Mouse (Mus musculus) liver, embryonic 13.5 days (tissue): ENCODE measurements around the gene Arhgef11. TPM values are rescaled to one million over a fixed set of nuclear protein-coding genes. Genes with fewer than 3 reads are reported as not detected.

Experiments used
- ATAC-seq: fragments of 200-750 bp; cut with Nextera tagmentation; 2 replicates; pipeline ENCODE4 v1.8.0; 2017; ENCODE audit warnings: low read depth, mild to moderate bottlenecking, moderate number of reproducible peaks, moderate library complexity
- DNase-seq: peaks from one replicate; pipeline ENCODE4 v3.0.0; 2022
- H3K27ac ChIP-seq: fragments of 300-500 bp; sonication (generic); 2 replicates; pipeline ENCODE4 v1.5.1; 2015; ENCODE audit warnings: moderate library complexity, mild to moderate bottlenecking, inconsistent platforms
- H3K27me3 ChIP-seq: fragments of 300-500 bp; sonication (generic); 2 replicates; pipeline ENCODE4 v1.6.1; 2015; ENCODE audit warnings: mild to moderate bottlenecking, inconsistent platforms
- H3K36me3 ChIP-seq: fragments of 300-500 bp; sonication (generic); 2 replicates; pipeline ENCODE4 v1.6.1; 2015; ENCODE audit warnings: mild to moderate bottlenecking, inconsistent platforms
- H3K4me1 ChIP-seq: fragments of 300-500 bp; sonication (generic); replicated peaks from 2 replicates; pipeline ENCODE4 v1.6.1; 2015; ENCODE audit warnings: inconsistent platforms
- H3K4me2 ChIP-seq: fragments of 300-500 bp; sonication (generic); 2 replicates; pipeline ENCODE4 v1.6.1; 2015; ENCODE audit warnings: inconsistent platforms, mild to moderate bottlenecking, moderate library complexity
- H3K4me3 ChIP-seq: fragments of 300-500 bp; sonication (generic); replicated peaks from 2 replicates; pipeline ENCODE4 v1.5.1; 2015; ENCODE audit warnings: mild to moderate bottlenecking, inconsistent platforms
- H3K9ac ChIP-seq: fragments of 300-500 bp; sonication (generic); 2 replicates; pipeline ENCODE4 v1.6.1; 2015; ENCODE audit warnings: mild to moderate bottlenecking, inconsistent platforms
- H3K9me3 ChIP-seq: fragments of 300-500 bp; sonication (generic); replicated peaks from 2 replicates; pipeline ENCODE4 v1.6.1; 2016; ENCODE audit warnings: inconsistent platforms
- WGBS: fragments of 180-500 bp; shearing (Covaris S2); methylation state at CpG from one replicate; pipeline ENCODE4 v1.1.7; 2015; ENCODE audit not compliant: insufficient replicate concordance; 5-methylcytosine and 5-hydroxymethylcytosine counted together
- polyA plus RNA-seq: library from polyadenylated mRNA; unstranded; fragments of >200 nt; fragmentation: Nextera tagmentation; extraction: Ambion mirVana; gene quantifications from 2 replicates; pipeline ENCODE4 v1.2.1, GENCODE M21; 2015

The Arhgef11 gene
- polyA plus RNA-seq, 1 experiment from 2014 or later: 2.3 TPM

DNA sequence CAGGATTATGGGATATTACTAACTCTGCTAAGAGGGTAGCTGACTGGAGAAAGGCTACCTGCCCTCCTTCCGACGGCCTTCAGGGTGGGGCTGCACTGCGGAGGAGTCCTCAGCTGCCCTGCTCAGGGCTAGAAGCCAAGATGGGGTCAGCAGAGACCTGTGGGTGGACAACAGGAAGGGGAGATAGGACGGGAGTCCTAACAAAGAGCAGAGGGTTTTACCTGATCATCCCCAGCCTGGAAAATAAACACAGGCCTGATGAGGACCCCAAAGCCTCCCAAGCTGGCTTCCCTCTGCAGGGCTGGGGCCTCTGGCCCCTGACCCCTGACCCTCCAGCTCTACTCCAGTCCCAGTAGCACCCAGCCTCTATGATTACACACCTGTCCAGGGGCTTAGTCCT lies 145.8 kb downstream of the Arhgef11 start:
- DNase-seq (no peak), ATAC-seq (no peak)
- no peak overlapping the region for H3K4me3 ChIP-seq
- peak overlapping the region; percentile 81; the same call in 1 of the 2 replicates for H3K27ac ChIP-seq
- no peak overlapping the region for H3K9ac ChIP-seq
- H3K4me2 ChIP-seq: no peak overlapping the region
- H3K9me3 ChIP-seq: no peaks in the 10 kb centered on the region
- H3K27me3 ChIP-seq: peaks cover 7% of the 10 kb centered on the region; the same call in 1 of the 2 replicates
- H3K36me3 ChIP-seq: no peaks in the 10 kb centered on the region
- WGBS: 59% methylated on average over 4 of the region's 4 CpGs
- peaks cover 51% of the 10 kb centered on the region for H3K4me1 ChIP-seq

DNA sequence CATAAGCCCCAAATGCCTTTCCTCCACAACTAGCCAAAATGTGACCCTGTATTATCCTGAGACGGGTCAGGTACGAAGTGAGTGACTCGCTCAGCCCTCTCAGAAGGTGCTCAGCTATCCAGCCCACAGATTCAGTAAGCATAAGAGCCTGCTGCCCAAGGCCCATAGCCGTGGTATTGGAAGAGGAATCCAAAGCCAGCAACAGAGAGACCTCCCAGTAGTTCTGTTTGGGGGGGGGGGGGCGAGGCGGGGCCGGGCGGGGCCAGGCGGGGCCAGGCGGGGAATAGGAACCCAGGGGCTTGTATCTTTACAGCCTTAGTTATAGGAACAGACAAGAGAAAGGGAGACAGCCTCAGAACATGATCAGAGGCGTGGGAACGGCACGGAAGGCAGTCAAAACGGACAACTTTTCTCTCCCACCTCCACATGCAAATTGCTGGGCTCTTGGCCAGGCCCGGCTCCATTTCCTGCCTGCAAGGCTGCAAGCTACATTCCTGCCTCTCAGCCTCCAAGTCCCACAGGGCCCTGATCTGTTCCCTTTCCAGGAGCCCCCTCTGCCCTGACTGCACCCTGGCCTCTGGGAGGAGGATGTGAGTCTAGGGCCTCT lies 146.4 kb downstream of the Arhgef11 start:
- H3K27me3 ChIP-seq: peaks cover 12% of the 10 kb centered on the region
- H3K9ac ChIP-seq: no peak overlapping the region
- WGBS: 18% methylated on average over 15 of the region's 15 CpGs
- no peaks in the 10 kb centered on the region for H3K36me3 ChIP-seq
- H3K4me3 ChIP-seq: no peak overlapping the region
- no peak for ATAC-seq
- no peaks in the 10 kb centered on the region for H3K9me3 ChIP-seq
- H3K4me2 ChIP-seq: peak overlapping the region; percentile 63; the same call in 1 of the 2 replicates
- H3K27ac ChIP-seq: peak overlapping the region; percentile 81
- DNase-seq: no peak
- H3K4me1 ChIP-seq: peaks cover 54% of the 10 kb centered on the region

DNA sequence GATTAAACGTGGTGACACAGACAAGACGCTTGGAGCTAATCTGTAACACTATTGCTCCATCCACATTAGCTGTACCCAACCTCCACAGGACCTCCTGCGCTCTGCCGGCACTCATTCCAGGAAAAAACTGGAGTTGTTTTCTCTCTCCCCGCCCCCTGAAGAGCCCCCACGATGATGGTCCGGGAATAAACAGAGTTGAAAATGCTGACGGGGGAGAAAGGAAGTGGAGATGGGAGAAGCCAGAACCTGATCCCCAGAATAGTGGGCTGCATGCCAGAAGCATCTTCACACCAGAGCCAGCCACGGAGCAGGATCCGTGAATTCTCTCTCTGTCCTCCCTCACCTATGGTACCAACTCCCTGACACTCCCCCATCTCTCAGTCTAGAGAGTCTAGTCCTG lies 147.1 kb downstream of the Arhgef11 start:
- DNase-seq: no peak
- Histone ChIP-seq H3K4me3 (0 out of 2 replicates have a peak overlapping the region, but pooled peaks have one; percentile 3), H3K9me3 (no peaks in the 10 kb centered on the region), H3K4me2 (peak overlapping the region; percentile 63), H3K27me3 (peaks cover 18% of the 10 kb centered on the region), H3K27ac (peak overlapping the region; percentile 81), H3K9ac (no peak overlapping the region), H3K4me1 (peaks cover 53% of the 10 kb centered on the region), H3K36me3 (no peaks in the 10 kb centered on the region)
- ATAC-seq: no peak
- WGBS: 15% methylated on average over 10 of the region's 10 CpGs

DNA sequence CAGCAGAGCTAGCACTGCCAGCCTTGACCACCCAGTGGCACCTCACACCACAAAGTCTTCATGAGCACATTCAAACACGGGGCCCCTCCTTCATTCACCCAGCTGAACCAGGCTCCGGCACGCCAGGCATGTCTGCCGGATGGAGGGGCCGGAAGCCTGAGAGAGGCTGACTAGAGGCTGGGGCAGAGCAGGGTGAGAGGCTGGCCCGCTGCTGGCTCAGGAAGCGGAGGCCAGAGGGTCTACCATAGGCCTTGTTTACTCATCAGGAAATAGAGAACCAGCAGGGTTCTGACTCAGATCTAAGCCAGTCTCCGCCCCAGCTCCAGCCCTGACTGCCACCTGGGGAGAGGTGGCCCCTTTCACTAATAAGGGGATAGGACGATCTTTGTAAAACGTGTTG lies 147.7 kb downstream of the Arhgef11 start:
- H3K27me3 ChIP-seq: peaks cover 22% of the 10 kb centered on the region
- WGBS: 10% methylated on average over 10 of the region's 10 CpGs
- no peaks in the 10 kb centered on the region for H3K9me3 ChIP-seq
- 0 out of 2 replicates have a peak overlapping the region, but pooled peaks have one; percentile 3 for H3K4me3 ChIP-seq
- H3K9ac ChIP-seq: no peak overlapping the region
- DNase-seq: peak; percentile 24
- ATAC-seq: peak; percentile 58
- peak overlapping the region; percentile 63 for H3K4me2 ChIP-seq
- H3K4me1 ChIP-seq: peaks cover 53% of the 10 kb centered on the region
- no peaks in the 10 kb centered on the region for H3K36me3 ChIP-seq
- peak overlapping the region; percentile 81 for H3K27ac ChIP-seq

DNA sequence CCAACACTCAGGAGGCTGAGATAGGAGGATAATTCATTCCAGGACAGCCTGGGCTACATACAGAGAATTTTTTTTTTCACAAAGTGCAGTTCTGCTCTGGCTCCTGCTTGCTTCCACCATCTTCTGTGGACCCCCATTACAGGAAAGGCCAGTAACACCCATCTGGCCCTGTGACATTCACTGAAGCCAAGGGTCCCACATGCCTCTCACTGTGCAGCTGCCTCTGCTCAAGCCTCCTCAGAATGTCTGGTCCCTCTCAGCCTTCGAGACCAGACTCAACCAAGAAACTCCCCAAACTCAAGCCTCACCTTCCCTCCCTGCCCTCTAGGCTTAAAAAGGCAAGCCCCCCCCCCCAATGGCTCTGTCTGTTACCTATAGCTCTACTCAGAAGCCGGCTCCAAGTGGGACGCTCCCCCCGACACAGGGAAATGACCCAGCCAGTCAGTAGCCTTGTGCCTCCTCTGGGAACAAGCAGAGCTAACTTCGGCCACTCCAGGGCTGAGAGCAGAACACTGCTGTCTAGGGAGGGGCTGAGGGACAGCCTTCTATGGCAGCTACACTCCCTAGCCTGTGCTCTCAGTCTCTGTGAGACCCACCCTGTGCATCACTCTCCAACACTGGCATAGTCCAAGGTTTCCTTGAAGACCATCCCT lies 148.4 kb downstream of the Arhgef11 start:
- Histone ChIP-seq H3K4me2 (peak overlapping the region; percentile 63), H3K4me1 (peaks cover 56% of the 10 kb centered on the region), H3K9me3 (no peaks in the 10 kb centered on the region), H3K27ac (peak overlapping the region; percentile 81), H3K36me3 (no peaks in the 10 kb centered on the region), H3K9ac (no peak overlapping the region), H3K27me3 (peaks cover 22% of the 10 kb centered on the region), H3K4me3 (no peak overlapping the region)
- no peak for ATAC-seq
- 46% methylated on average over 5 of the region's 5 CpGs for WGBS
- DNase-seq: no peak

DNA sequence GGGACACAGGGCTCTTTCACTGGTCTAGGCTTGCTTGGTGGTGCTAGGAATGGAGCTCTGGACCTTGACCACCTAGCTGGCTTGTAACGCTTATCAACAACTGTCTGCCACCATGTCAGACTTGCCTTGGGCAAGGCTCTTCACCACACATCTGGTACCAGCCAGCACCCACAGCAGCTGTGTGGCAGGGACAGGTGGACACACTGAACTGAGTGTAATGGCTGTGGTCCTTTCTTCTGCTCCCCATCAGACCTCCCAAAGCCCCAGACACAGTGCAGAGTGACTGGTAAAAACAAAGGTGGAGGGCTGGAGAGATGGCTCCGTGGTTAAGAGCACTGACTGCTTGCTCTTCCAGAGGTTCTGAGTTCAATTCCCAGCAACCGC lies 148.9 kb downstream of the Arhgef11 start:
- Histone ChIP-seq H3K9me3 (no peaks in the 10 kb centered on the region), H3K4me3 (no peak overlapping the region), H3K9ac (no peak overlapping the region), H3K36me3 (no peaks in the 10 kb centered on the region), H3K27ac (peak overlapping the region; percentile 81), H3K27me3 (peaks cover 22% of the 10 kb centered on the region), H3K4me1 (peaks cover 56% of the 10 kb centered on the region), H3K4me2 (peak overlapping the region; percentile 63)
- 56% methylated on average over 3 of the region's 3 CpGs for WGBS
- no peak for DNase-seq
- ATAC-seq: no peak

DNA sequence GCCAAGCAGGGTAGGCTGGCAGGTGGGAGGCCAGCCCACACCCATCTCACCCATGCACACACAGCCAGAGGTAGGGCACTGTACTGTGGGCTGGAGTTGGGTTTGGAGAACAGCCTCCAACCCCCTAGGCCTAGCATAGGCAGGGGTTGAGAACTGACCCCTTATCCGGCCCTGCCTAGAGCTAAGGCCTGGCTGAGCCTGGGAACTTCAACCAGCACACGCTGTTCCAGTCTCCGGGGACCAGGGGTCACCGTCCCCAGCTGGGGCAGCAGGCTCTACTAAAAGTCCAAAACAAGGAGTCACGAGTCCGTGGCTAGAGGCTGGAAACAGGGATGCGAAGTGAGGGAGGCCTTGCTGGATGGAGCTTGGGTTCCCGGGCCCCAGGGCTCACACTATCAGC lies 150.4 kb downstream of the Arhgef11 start:
- Histone ChIP-seq H3K9me3 (no peaks in the 10 kb centered on the region), H3K27ac (peak overlapping the region; percentile 58), H3K4me2 (peak overlapping the region; percentile 63), H3K4me1 (peaks cover 45% of the 10 kb centered on the region), H3K27me3 (peaks cover 26% of the 10 kb centered on the region), H3K4me3 (peak overlapping the region; percentile 51), H3K36me3 (no peaks in the 10 kb centered on the region), H3K9ac (peak overlapping the region; percentile 50)
- no peak for ATAC-seq
- no peak for DNase-seq
- WGBS: 50% methylated on average over 8 of the region's 8 CpGs

DNA sequence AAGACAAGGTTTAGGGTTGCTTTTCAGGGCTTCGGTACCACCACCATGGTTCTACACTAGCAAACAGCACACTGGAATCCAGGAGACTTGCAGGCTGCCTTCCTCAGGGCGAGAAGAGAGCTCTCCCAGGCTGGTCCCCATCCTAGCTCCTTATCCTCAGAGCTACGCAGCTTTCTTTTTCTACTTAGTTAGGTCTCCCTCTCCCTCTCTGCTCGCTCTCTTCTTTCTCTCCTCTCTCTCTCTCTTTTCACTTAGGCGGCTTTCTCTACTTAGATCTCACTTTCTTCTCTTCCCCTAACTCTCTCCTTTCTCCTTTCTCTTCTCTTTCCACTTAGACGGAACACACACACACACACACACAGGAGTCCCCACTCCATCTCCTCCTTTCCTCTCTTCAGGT lies 151.1 kb downstream of the Arhgef11 start:
- ATAC-seq (no peak), DNase-seq (no peak)
- Histone ChIP-seq H3K27me3 (peaks cover 26% of the 10 kb centered on the region), H3K9ac (peak overlapping the region; percentile 50), H3K4me1 (peaks cover 41% of the 10 kb centered on the region), H3K9me3 (no peaks in the 10 kb centered on the region), H3K27ac (peak overlapping the region; percentile 58), H3K4me2 (peak overlapping the region; percentile 63), H3K36me3 (no peaks in the 10 kb centered on the region), H3K4me3 (peak overlapping the region; percentile 51)
- WGBS: 23% methylated on average over 6 of the region's 6 CpGs

DNA sequence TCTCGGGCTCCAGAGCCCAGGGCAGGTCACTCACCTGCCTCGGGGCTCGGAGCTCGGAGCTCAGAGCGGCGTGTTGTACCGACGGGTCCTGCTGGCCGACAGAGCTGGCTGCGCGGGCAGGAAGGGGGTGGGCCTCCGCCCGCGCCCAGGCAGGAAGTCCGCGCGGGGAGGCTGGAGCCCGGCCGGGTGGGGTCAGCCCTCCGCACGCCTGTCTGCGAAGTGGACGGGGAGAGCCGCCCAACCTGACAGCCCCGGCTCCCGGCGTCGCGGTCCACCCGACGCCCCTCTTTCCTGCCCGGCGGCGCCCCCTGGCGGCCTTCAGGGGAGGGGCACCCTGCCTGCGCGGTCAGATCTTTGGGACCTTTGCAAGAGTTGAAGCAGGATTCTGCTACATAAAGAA lies 151.5 kb downstream of the Arhgef11 start:
- peak overlapping the region; percentile 63 for H3K4me2 ChIP-seq
- H3K9me3 ChIP-seq: no peaks in the 10 kb centered on the region
- H3K27ac ChIP-seq: peak overlapping the region; percentile 58
- H3K36me3 ChIP-seq: no peaks in the 10 kb centered on the region
- peaks cover 26% of the 10 kb centered on the region for H3K27me3 ChIP-seq
- peak; percentile 49 for ATAC-seq
- under 1% methylated on average over 36 of the region's 37 CpGs for WGBS
- peak; percentile 53 for DNase-seq
- H3K4me1 ChIP-seq: peaks cover 37% of the 10 kb centered on the region
- H3K9ac ChIP-seq: peak overlapping the region; percentile 50
- peak overlapping the region; percentile 51 for H3K4me3 ChIP-seq

DNA sequence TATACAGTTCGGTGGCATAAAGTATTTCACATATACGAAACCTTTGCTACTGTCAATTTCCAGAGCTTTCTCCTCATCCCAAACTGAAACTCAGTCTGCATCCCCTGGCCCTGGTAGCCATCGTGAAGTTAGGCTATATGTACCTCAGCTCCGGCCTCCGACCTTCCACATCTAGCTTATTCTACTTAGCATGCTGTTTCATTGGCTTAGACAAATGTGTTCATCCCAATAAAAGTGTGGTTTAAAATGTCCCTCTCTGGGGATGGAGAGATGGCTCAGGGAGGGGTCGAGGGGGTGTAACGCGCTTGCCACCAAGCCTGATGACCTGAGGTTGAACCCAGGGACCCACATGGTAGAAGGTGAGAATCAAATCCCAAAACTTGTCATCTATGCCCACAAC lies 152.1 kb downstream of the Arhgef11 start:
- Histone ChIP-seq H3K9me3 (no peaks in the 10 kb centered on the region), H3K4me2 (no peak overlapping the region), H3K4me3 (no peak overlapping the region), H3K27me3 (peaks cover 26% of the 10 kb centered on the region), H3K4me1 (peaks cover 30% of the 10 kb centered on the region), H3K9ac (no peak overlapping the region), H3K36me3 (no peaks in the 10 kb centered on the region), H3K27ac (no peak overlapping the region)
- no peak for ATAC-seq
- 64% methylated on average over 8 of the region's 8 CpGs for whole genome bisulfite sequencing
- no peak for DNase-seq

DNA sequence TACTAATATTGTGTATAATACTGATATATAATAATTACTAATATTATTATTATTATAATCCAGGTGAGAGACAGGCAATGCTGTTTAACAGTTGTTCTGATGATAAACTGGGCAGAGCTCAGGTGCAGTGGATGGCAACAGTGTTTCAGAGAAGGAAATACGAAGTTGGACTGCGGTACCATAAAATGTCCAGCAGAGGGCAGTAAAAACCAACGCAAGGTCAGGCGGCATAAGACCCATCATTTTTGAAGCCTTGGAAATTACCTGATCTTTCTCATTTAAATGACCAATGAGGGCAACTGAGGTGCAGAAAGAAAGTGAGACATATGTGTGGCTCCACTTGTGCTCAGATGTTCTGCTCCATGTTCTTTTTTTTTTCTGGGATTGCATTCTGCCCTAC lies 152.9 kb downstream of the Arhgef11 start:
- no peak for ATAC-seq
- H3K4me3 ChIP-seq: no peak overlapping the region
- no peak overlapping the region for H3K27ac ChIP-seq
- no peak for DNase-seq
- H3K4me2 ChIP-seq: no peak overlapping the region
- WGBS: under 1% methylated on average over 4 of the region's 4 CpGs
- H3K9ac ChIP-seq: no peak overlapping the region
- no peaks in the 10 kb centered on the region for H3K9me3 ChIP-seq
- peaks cover 22% of the 10 kb centered on the region for H3K4me1 ChIP-seq
- H3K27me3 ChIP-seq: peaks cover 26% of the 10 kb centered on the region
- no peaks in the 10 kb centered on the region for H3K36me3 ChIP-seq

DNA sequence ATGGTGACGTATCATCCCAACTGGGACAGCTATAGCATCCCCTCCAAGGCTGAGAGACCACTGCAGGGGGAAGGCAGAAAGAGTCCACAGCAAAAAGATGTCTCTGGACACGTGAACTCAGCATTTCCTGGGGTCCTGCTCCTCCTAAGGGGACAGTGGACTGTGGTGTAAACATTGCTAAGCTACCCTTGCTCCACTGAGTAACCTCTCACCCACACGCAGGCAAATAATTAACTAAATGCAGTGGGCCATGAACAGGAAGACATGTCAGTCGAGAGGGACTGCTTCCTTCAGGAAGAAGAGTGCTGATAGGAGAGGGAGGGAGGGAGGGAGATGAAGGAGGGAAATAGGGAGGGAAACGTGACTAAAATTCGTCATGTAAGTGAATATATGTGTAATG lies 153.7 kb downstream of the Arhgef11 start:
- ATAC-seq (peak; percentile 54), DNase-seq (no peak)
- Histone ChIP-seq H3K9me3 (no peaks in the 10 kb centered on the region), H3K9ac (no peak overlapping the region), H3K4me3 (no peak overlapping the region), H3K27me3 (peaks cover 26% of the 10 kb centered on the region), H3K27ac (no peak overlapping the region), H3K4me2 (no peak overlapping the region), H3K4me1 (peaks cover 15% of the 10 kb centered on the region), H3K36me3 (no peaks in the 10 kb centered on the region)
- 22% methylated on average over 6 of the region's 6 CpGs for WGBS
